Mouse (Mus musculus) G1E (cell line): Measurements from ENCODE around the gene Zc3h7b. TPM values are rescaled to one million over a fixed set of nuclear protein-coding genes. Genes with fewer than 3 reads are reported as not detected.
A peak's percentile ranks its signal among the peaks of the same experiment; 100 is the strongest.

Source experiments
- ATAC-seq: 2 replicates; pipeline ENCODE4 v1.8.0; 2016; ENCODE audit warnings: mild to moderate bottlenecking; ENCODE audit not compliant: insufficient number of reproducible peaks, poor library complexity, low FRiP score, severe bottlenecking; ENCODE audit errors: extremely low read depth
- DNase-seq: peaks from one replicate; pipeline ENCODE4 v3.0.0; 2012; ENCODE audit warnings: low spot score
- H3K27me3 ChIP-seq: 2 replicates; pipeline ENCODE4 v1.6.1; 2012; ENCODE audit warnings: mild to moderate bottlenecking, low read length, inconsistent platforms; ENCODE audit not compliant: insufficient read depth
- H3K36me3 ChIP-seq: replicated peaks from 2 replicates; pipeline ENCODE3; 2012; ENCODE audit warnings: mild to moderate bottlenecking, inconsistent platforms
- H3K4me1 ChIP-seq: 2 replicates; pipeline ENCODE4 v1.6.1; 2012; ENCODE audit warnings: low read depth, low read length, inconsistent platforms, mixed read lengths; ENCODE audit not compliant: insufficient read depth
- H3K4me3 ChIP-seq: 2 replicates; pipeline ENCODE4 v1.5.1; 2012; ENCODE audit warnings: low read depth, mild to moderate bottlenecking, inconsistent platforms, low read length, moderate library complexity, mixed read lengths
- H3K9me3 ChIP-seq: replicated peaks from 2 replicates; pipeline ENCODE4 v1.6.1; 2012; ENCODE audit warnings: inconsistent platforms
- CTCF ChIP-seq: IDR thresholded peaks from 2 replicates; pipeline ENCODE4 v1.5.1; 2012; ENCODE audit warnings: low read depth, low read length, inconsistent platforms, mixed read lengths
- GATA1 ChIP-seq: IDR thresholded peaks from 2 replicates; pipeline ENCODE4 v1.6.1; 2012; ENCODE audit warnings: borderline replicate concordance, low read length, inconsistent platforms, mixed read lengths
- GATA2 ChIP-seq: IDR thresholded peaks from 2 replicates; pipeline ENCODE4 v1.6.1; 2012; ENCODE audit warnings: low read depth, low read length, inconsistent platforms, borderline replicate concordance
- POLR2AphosphoS5 ChIP-seq: IDR thresholded peaks from 2 replicates; pipeline ENCODE4 v1.6.1; 2012; ENCODE audit warnings: low read depth, low read length, inconsistent platforms; ENCODE audit not compliant: insufficient replicate concordance
- TAL1 ChIP-seq: conservative IDR thresholded peaks from 2 replicates; pipeline ENCODE4 v1.6.1; 2012; ENCODE audit warnings: low read depth, low read length, inconsistent platforms, mixed read lengths
- polyA plus RNA-seq: library from polyadenylated mRNA; stranded (reverse); fragments of >175 nt; gene quantifications from 2 replicates; pipeline ENCODE4 v1.2.3, GENCODE M21; 2012
- total RNA-seq, 2 experiments: library from RNA; stranded (forward) in 1 of 2; stranded (reverse) in 1 of 2; fragments of 200-1000 nt in 1 of 2; fragments of >200 nt in 1 of 2; fragmentation: Nextera tagmentation in 1 of 2; gene quantifications; 2 replicates each; pipeline ENCODE4 v1.2.3; 2014 to 2017

Zc3h7b gene
- total and polyA plus RNA-seq, 3 experiments: 14.3 to 66.6 (median 37.5) TPM

DNA sequence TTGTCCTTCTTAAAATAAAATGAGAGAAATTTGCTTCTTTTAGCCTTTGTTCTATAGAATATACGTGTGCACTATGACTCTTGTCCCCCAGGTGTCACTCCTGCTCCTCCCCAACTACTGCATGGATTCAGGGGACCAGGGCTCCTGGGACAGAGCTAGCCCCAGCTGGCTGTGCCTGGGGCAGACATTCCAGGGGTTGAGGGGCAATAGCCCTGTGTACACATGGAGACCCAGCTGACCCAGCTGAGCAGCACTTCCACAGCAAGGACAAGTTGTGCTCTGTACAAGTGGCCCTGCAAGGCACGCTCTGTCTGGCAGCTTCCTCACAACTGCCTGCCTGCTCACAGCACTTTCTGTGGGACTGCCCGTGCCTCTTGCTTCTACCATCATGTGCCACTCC lies 51.4 kb downstream of the Zc3h7b start:
- H3K36me3 ChIP-seq: peaks cover 52% of the 10 kb centered on the region
- no peaks in the 10 kb centered on the region for H3K27me3 ChIP-seq
- no peaks in the 10 kb centered on the region for H3K9me3 ChIP-seq
- DNase-seq: peak; percentile 35
- ATAC-seq: no peak
- H3K4me3 ChIP-seq: peak overlapping the region; percentile 1; the same call in 1 of the 2 replicates
- peaks cover 4% of the 10 kb centered on the region; the same call in 1 of the 2 replicates for H3K4me1 ChIP-seq
- no peak for TF ChIP-seq GATA2
- no peak for TF ChIP-seq TAL1
- peak; percentile 3; the same call in 1 of the 2 replicates for TF ChIP-seq CTCF
- no peak for TF ChIP-seq GATA1
- TF ChIP-seq POLR2AphosphoS5: no peak

DNA sequence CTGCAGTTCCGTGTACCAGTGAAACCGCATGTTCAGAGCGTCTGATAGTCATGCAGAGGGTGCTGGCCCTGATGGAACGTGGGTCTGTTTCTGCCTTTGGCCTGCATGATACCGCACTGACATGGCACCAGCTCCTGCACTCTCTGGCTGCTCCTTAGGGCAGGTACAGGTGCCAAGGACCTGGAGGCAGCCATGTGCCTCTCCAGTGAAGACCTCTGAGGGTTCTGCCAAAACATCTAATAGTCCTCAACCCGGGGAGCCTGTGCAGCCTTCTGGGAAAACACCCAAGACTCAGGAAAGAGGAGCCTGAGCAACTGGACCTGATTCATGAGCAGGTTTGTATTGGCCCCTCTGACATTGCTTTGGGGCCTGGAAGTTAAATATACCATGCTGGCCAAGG lies 53.0 kb downstream of the Zc3h7b start:
- TF ChIP-seq GATA2 (no peak), CTCF (no peak), TAL1 (no peak), GATA1 (no peak), POLR2AphosphoS5 (no peak)
- peaks cover 20% of the 10 kb centered on the region for H3K4me1 ChIP-seq
- H3K9me3 ChIP-seq: no peaks in the 10 kb centered on the region
- no peaks in the 10 kb centered on the region for H3K27me3 ChIP-seq
- no peak for ATAC-seq
- DNase-seq: no peak
- peaks cover 38% of the 10 kb centered on the region for H3K36me3 ChIP-seq
- H3K4me3 ChIP-seq: no peak overlapping the region

DNA sequence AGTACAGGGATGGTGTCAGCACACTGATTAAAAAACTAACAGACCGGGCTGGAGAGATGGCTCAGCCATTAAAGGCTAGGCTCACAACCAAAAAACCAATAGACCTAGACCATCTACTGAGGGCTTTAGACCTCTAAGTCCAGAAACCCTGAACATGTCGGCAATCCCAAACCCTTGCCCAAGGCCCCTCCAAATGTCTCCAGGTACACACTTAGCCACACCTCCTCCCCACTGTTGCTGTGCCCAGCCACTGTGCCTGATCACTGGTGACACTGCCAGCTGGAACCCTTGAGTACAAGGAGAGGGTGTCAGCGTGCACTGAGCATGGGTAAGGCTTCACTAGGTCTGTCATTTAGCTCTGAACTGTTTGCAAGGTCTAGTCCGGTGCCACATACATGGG lies 53.6 kb downstream of the Zc3h7b start:
- ATAC-seq: no peak
- no peaks in the 10 kb centered on the region for H3K9me3 ChIP-seq
- TF ChIP-seq POLR2AphosphoS5 (no peak), TAL1 (no peak), GATA1 (no peak), GATA2 (no peak), CTCF (no peak)
- no peak overlapping the region for H3K4me3 ChIP-seq
- no peaks in the 10 kb centered on the region for H3K27me3 ChIP-seq
- no peak for DNase-seq
- H3K4me1 ChIP-seq: peaks cover 26% of the 10 kb centered on the region
- peaks cover 32% of the 10 kb centered on the region for H3K36me3 ChIP-seq

DNA sequence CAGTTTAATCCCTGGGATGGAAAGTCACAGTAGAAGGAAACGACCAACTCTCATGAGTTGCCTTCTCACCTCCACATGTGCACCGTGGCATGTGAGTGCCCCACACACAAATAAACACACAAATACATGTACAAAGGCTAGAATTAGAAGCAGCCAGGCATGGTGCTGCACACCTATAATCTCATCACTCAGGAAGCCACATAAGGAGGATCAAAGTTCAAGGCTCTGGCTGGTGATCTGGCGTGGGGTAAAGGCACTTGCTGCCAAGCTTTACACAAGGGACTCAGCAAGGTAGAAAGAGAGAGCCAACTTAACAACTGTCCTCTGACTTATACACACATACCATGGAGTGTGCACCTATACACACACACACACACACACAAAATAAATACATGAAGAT lies 55.5 kb downstream of the Zc3h7b start:
- TF ChIP-seq TAL1 (no peak), POLR2AphosphoS5 (no peak), GATA1 (no peak), GATA2 (no peak), CTCF (no peak)
- no peak for ATAC-seq
- H3K4me1 ChIP-seq: peaks cover 40% of the 10 kb centered on the region
- no peaks in the 10 kb centered on the region for H3K27me3 ChIP-seq
- H3K4me3 ChIP-seq: no peak overlapping the region
- H3K36me3 ChIP-seq: peaks cover 13% of the 10 kb centered on the region
- no peaks in the 10 kb centered on the region for H3K9me3 ChIP-seq
- no peak for DNase-seq

DNA sequence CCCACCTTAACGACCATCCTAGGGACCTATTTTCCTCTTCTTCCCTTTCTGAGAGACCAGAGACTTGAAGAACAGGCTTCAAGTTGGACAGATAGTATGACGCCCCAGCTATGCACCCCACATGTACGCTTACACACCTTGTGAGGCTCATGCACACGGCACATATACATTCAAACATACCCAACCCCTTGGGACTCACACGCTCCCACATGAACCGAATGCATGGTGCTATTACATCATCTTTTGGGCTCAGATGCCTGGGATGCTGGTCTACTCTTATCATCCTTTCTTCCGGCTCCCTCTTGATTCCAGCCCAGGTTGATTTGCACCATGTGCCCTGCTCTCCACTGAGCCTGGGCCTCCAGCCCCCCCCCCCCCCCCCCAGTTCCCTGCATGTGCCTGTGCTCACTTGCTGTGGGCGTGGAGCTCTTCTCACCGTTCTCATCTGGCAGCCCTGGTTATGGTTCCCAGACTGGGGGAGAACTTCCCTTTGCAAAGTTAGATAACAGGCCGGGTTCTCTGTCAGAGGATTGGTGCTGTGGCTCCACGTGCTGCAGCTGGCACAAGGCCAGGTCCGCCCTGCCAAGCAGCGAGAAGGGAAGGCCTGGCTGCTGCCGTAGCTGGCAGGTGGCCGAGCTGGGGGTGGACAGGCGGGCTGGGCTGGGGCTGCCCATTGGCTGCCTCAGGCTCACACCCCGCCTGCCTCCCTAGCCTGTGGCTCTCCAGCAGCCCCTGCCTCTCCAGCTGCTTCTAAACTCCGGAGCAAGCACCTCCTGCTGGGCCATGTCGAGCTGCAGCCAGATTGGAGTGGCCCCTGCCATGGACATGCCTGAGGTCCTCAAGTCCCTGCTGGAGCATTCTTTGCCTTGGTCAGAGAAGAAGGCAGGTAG lies 57.4 kb downstream of the Zc3h7b start, which contains the start of gene Tef:
Tef (plus strand) TSS at position 421 of the 890 bp plus-strand sequence.
- H3K36me3 ChIP-seq: peaks cover 4% of the 10 kb centered on the region
- peak within 1 kb of the TSS; percentile 69 for H3K4me3 ChIP-seq
- no peaks in the 10 kb centered on the region for H3K27me3 ChIP-seq
- peaks cover 43% of the 10 kb centered on the region for H3K4me1 ChIP-seq
- no peaks in the 10 kb centered on the region for H3K9me3 ChIP-seq
- TF ChIP-seq GATA1: no peak
- TF ChIP-seq GATA2: no peak
- no peak for TF ChIP-seq TAL1
- TF ChIP-seq POLR2AphosphoS5: no peak
- no peak for TF ChIP-seq CTCF
- DNase-seq (peak; percentile 97), ATAC-seq (peak; percentile 68)

DNA sequence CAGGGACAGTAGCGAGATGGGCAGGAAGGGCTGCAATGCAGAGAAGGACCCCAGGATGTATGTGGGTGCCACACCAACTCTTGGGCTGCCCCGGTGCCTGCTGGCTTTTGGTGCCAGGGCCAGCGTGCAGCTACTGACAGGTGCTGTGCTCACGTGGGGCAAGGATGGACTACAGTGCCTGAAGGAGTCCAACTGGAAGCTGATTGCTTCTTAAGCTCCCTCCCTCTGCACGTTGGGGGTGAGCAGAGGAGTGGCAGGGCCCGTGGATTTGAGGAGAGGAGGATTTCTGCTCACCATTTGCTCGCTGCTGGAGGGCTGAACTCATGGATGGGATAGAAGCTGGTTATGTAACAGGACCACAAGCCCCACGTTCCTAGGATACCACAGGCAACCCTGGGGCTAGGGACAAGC lies 58.1 kb downstream of the Zc3h7b start:
- DNase-seq (no peak), ATAC-seq (no peak)
- no peaks in the 10 kb centered on the region for H3K27me3 ChIP-seq
- peaks cover 43% of the 10 kb centered on the region for H3K4me1 ChIP-seq
- H3K36me3 ChIP-seq: peaks cover 2% of the 10 kb centered on the region
- H3K4me3 ChIP-seq: peak overlapping the region; percentile 69
- H3K9me3 ChIP-seq: no peaks in the 10 kb centered on the region
- no peak for TF ChIP-seq TAL1
- TF ChIP-seq POLR2AphosphoS5: no peak
- no peak for TF ChIP-seq GATA1
- TF ChIP-seq CTCF: no peak
- no peak for TF ChIP-seq GATA2

DNA sequence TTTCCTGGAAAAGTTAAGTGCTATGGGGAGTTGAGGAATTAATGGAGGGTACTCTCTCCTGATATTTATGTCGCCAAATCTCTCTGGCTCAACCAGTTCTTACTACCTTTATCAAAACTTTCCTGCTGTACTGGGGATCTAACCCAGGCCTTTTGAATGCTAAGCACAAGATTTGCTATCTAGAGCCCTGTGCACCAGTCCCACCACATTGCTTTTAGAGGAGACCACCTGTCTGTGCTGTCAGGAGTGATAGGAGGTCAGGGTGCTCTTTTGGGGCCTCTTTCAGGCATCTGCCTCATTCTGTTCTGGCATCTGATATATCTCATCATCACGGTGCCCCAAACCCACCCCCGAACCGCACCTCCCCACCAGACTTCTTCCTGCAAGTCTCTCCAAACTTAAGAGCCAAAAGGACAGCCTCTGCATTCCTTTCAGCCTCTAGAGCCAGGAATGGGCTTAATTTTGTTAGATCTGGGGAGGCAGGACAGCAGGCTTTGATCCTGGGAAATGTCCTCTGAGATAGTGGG lies 58.6 kb downstream of the Zc3h7b start:
- Histone ChIP-seq H3K36me3 (peaks cover 2% of the 10 kb centered on the region), H3K4me1 (peaks cover 43% of the 10 kb centered on the region), H3K27me3 (no peaks in the 10 kb centered on the region), H3K4me3 (no peak overlapping the region; the same call in 1 of the 2 replicates), H3K9me3 (no peaks in the 10 kb centered on the region)
- TF ChIP-seq GATA2 (no peak), TAL1 (peak; percentile 39; the same call in 1 of the 2 replicates), CTCF (no peak), GATA1 (no peak), POLR2AphosphoS5 (no peak)
- DNase-seq (no peak), ATAC-seq (no peak)
